Mouse (Mus musculus) left cerebral cortex, postnatal 4 days (tissue): ENCODE measurements at regions not wholly inside any gene's neighbourhood (a gene's known extent, or its start where the extent isn't known, plus 50 kb on each side); places are given as distances from the start of the nearest gene placed in this dataset.
A peak's percentile ranks its signal among the peaks of the same experiment; 100 is the strongest.
"Not testable (repeated sequence)": the region's sequence is repeated elsewhere in the genome, so short reads cannot be mapped to it uniquely, and the experiment has no call there.

Experiments used
- DNase-seq: peaks from one replicate; pipeline ENCODE4 v3.0.0-alpha.2; 2022
- intact Hi-C: fragments of 180-260 bp; cut with DNase I; formaldehyde crosslinking; loops from one replicate; pipeline ENCODE4 v1.15.1; 2025

- DNase-seq: peak; percentile 16
- intact Hi-C loops: no loop called here
Measured at GRCm38 (mm10) chr14:102216581-102217368, 487.0 kb downstream of the Lmo7 start.

DNA sequence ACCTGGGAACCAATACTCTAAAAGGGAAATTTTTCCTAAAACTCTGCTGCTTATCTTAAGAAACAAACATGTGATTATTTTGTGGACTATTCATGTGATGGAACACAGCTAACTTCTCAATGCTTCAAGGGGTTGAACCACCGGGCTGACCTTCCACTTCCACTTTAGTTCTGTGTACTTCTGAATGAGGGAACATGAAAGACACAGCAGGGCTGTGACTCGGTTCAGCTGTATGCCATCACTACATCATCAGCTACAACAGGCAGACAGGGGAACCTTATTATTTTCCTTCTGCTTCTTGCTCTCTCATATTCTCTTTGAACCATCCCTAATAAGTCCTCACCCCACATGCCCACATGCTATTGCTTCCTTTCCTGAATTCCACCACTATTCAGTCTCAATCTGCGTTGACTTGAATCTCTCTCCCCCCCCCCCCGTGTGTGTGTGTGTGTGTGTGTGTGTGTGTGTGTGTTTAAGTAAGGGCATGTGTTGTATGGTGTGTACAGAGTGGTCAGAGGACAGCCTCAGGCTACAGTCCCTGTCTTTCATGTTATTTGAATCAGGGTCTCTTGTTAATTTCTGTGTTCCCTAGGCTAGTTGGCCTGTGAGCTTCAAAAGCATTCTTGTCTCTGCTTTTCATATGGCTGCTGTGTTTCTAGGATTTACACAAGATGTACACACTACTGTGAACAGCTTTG lies 485.7 kb downstream of the Lmo7 start:
- DNase-seq: no peak
- intact Hi-C loops: no loop called here

- no peak for DNase-seq
- intact Hi-C loops: no loop called here
Measured at GRCm38 (mm10) chr14:102212079-102212478, 482.3 kb downstream of the Lmo7 start.

DNA sequence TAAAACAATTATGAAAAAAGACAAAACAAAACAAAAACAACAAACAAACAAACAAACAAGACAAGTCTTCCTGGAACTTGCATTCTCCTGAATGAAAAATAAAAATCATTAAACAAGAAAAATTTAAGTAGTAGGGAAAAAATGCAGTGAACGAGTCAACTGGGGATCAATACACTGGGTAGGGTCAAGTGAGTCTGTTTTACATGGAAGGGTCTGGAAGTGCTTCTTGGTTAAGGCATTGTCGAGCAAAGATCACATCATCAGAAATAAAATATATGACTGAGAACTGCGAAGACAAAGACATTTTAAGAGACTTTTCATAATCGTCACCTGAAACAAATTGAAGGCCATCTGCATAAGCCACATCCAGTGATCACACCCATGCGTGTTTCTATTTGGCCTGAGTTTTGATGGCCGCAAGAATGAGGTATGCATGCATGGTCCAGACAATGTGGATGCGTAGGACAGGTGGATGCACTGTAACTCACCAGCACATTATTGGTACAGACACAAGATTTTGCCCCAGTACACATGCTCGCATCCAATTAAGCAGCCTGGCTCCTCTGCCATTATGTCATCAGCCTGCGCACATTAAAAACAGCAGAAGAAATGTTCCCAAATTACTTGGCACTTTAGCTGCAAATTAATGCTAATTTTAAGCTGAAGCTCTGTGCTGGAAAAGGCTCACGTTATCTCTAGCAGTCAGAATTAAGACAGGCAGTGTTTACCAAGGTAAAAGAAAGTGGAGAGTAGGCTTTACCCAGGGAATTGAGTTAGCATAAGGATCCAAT lies 475.3 kb downstream of the Lmo7 start:
- intact Hi-C loops: no loop called here
- no peak for DNase-seq

GRCm38 (mm10) chr14:102199430-102199829 lies 469.7 kb downstream of the Lmo7 start:
- no peak for DNase-seq
- intact Hi-C loops: no loop called here

GRCm38 (mm10) chr14:102190786-102191185 lies 461.0 kb downstream of the Lmo7 start:
- DNase-seq: no peak
- intact Hi-C loops: no loop called here

- intact Hi-C loops: no loop called here
- DNase-seq: no peak
Measured at GRCm38 (mm10) chr14:102181269-102181668, 451.5 kb downstream of the Lmo7 start.

DNA sequence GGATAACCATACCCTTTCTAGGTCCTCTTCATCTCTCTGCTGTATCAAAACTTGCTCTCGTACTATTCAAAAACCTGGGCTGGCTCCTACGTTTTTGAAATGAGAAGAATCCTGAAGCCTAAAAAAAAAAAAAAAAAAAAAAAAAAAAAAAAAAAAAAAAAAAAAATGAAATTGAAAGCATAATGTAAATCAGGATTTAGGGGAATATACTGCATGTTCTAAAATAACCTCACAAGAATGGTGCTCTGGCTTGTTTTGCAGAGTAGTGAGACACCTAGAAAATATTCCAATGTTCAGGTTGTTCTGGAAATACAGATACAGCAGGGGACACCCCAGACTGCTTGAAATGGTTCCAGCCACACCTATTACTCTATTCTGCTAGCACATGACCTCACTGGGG lies 442.0 kb downstream of the Lmo7 start:
- no peak for DNase-seq
- intact Hi-C loops: loop anchor here (10.0 kb wide), 1 partner anchor 227 kb away; no protein-coding TSS in a partner anchor

DNA sequence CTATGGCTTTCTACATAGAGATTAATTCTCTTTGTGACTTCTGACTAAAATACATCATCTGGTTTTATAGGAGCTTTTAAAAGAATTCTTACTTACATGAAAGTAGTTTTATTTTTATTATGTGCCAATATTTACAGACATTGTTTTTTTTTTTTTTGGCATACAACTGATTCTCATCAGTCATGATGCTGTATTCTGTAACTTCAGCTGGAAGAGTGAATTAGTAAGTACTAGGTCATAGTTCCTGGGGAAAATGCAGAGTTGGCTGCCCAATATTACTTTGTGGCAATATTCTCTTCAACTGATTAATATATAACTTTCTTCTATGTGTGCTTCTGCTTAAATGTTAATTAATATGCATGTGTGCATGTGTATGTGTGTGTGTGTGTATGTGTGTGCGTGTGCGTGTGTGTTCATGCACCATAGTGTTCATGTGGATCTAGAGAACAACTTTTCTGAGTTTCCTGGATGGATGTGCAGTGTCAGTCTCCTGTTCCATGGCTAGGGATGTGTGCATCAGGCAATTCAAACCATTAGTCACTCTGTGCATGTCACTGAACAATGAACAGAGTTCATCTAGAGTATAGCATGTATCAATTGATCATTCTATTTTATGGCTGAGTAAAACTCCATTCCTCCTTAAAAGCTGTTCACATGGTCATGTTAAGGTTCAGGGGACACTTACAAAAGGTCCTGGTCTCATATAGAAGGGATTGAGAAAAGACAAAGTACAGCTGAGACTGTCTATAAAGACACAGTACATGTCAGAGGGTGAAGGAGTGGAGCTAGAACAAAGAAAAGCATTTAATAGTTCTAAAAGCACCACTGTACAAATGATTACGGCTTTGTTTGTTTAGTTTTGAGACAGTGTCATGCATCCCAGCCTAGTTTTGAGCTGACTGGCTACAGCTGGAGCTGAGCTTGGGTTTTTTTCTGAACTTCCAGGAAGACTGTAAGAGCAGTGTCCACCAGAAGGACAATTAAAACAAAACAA lies 431.8 kb downstream of the Lmo7 start:
- intact Hi-C loops: no loop called here
- no peak for DNase-seq

- intact Hi-C loops: not testable (repeated sequence)
Measured at GRCm38 (mm10) chr14:102150410-102150809, 420.7 kb downstream of the Lmo7 start.

GRCm38 (mm10) chr14:102142720-102143119 lies 413.0 kb downstream of the Lmo7 start:
- no peak for DNase-seq

More at GRCm38 (mm10) chr14:102150410-102150809, 420.7 kb downstream of the Lmo7 start:
- DNase-seq: not testable (repeated sequence)

GRCm38 (mm10) chr14:102138936-102139335 lies 409.2 kb downstream of the Lmo7 start:
- intact Hi-C loops: no loop called here
- no peak for DNase-seq

More at GRCm38 (mm10) chr14:102142720-102143119, 413.0 kb downstream of the Lmo7 start:
- intact Hi-C loops: no loop called here

- peak; percentile 5 for DNase-seq
- intact Hi-C loops: no loop called here
Measured at GRCm38 (mm10) chr14:102118166-102118565, 388.4 kb downstream of the Lmo7 start.

DNA sequence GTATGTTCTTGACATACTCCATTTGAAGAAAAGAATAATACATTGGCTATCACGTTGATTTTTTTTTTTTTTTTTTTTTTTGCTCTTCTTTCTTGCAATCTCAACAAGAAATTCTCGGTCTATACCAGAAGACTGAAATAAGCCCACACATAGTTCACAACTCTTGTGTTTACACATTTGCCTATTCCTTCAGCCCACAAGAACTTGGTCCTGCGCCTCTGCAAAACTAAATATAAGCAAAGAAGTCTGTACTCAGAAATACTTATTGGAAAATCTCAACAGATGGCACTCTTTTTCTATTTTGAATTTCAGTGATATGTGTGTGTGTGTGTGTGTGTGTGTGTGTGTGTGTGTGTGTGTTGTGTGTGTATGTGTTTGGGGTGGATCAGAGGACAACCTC lies 376.4 kb downstream of the Lmo7 start:
- intact Hi-C loops: no loop called here
- no peak for DNase-seq

- DNase-seq: no peak
- intact Hi-C loops: no loop called here
Measured at GRCm38 (mm10) chr14:102094105-102094504, 364.3 kb downstream of the Lmo7 start.

DNA sequence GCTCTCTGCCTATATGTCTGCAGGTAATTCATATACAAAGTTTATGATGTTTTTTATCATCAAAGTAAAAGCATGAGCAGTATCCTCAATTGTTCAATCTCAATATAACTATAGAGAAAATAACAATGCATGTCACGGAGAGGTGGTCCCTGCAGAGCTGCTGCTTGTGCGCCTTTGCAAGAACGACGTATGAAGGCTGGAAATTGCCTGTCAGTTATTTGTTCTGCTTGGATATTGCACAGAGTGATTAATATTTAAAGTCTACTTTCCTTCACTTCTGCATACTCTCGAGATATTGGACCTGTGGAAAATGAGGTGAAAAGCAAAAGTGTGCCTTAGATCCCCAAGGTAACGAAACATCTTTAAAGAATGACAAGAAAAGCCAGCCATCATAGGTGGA lies 362.8 kb downstream of the Lmo7 start:
- intact Hi-C loops: no loop called here
- DNase-seq: no peak

DNA sequence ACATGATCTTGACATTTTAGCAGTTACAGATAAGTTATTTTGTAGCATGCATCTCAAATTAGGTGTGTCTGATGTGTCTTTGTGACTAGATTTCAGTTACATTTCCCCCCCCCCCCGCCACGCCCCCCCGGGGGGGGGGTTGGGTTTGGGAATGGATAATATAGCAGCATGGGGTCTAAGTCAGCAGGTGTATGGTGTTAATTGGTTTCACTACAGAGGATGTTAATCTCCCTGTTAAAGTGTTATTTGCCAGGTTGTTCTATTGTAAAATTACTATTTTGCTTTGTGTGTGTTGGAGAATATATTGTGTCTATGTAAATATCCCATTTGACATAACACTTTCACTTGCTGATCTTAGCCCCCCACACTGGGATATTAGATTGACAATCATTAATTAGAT lies 319.2 kb downstream of the Lmo7 start:
- DNase-seq: no peak
- intact Hi-C loops: no loop called here

GRCm38 (mm10) chr14:102048485-102048884 lies 318.7 kb downstream of the Lmo7 start:
- DNase-seq: no peak
- intact Hi-C loops: no loop called here

GRCm38 (mm10) chr14:102038145-102038544 lies 308.4 kb downstream of the Lmo7 start:
- intact Hi-C loops: no loop called here

GRCm38 (mm10) chr14:102037487-102037886 lies 307.7 kb downstream of the Lmo7 start:
- DNase-seq: no peak
- intact Hi-C loops: no loop called here

More at GRCm38 (mm10) chr14:102038145-102038544, 308.4 kb downstream of the Lmo7 start:
- DNase-seq: no peak
